Mouse (Mus musculus) heart, embryonic 15.5 days (tissue): ENCODE measurements around the gene Stkld1. TPM values are rescaled to one million over a fixed set of nuclear protein-coding genes. Genes with fewer than 3 reads are reported as not detected.
"Not testable (repeated sequence)": the region's sequence is repeated elsewhere in the genome, so short reads cannot be mapped to it uniquely, and the experiment has no call there.

ENCODE experiments used
- ATAC-seq: fragments of 200-750 bp; cut with Nextera tagmentation; replicated peaks from 2 replicates; pipeline ENCODE4 v1.8.0; 2017; ENCODE audit warnings: low read depth, moderate TSS enrichment; ENCODE audit not compliant: insufficient number of reproducible peaks, insufficient read depth, low FRiP score
- H3K27ac ChIP-seq: fragments of 300-500 bp; sonication (generic); 2 replicates; pipeline ENCODE4 v1.5.1; 2015; ENCODE audit warnings: mild to moderate bottlenecking, inconsistent platforms
- H3K27me3 ChIP-seq: fragments of 300-500 bp; sonication (generic); 2 replicates; pipeline ENCODE4 v1.6.1; 2015; ENCODE audit warnings: inconsistent platforms
- H3K36me3 ChIP-seq: fragments of 300-500 bp; sonication (generic); 2 replicates; pipeline ENCODE4 v1.6.1; 2015; ENCODE audit warnings: mild to moderate bottlenecking, inconsistent platforms
- H3K4me1 ChIP-seq: fragments of 300-500 bp; sonication (generic); replicated peaks from 2 replicates; pipeline ENCODE4 v1.6.1; 2015; ENCODE audit warnings: inconsistent platforms
- H3K4me2 ChIP-seq: fragments of 300-500 bp; sonication (generic); 2 replicates; pipeline ENCODE4 v1.6.1; 2015; ENCODE audit warnings: inconsistent platforms, mild to moderate bottlenecking, moderate library complexity
- H3K4me3 ChIP-seq: fragments of 300-500 bp; sonication (generic); 2 replicates; pipeline ENCODE4 v1.5.1; 2015; ENCODE audit warnings: mild to moderate bottlenecking, inconsistent platforms
- H3K9ac ChIP-seq: fragments of 300-500 bp; sonication (generic); 2 replicates; pipeline ENCODE4 v1.6.1; 2015; ENCODE audit warnings: mild to moderate bottlenecking, inconsistent platforms
- H3K9me3 ChIP-seq: fragments of 300-500 bp; sonication (generic); replicated peaks from 2 replicates; pipeline ENCODE4 v1.6.1; 2016; ENCODE audit warnings: inconsistent platforms
- WGBS: fragments of 180-500 bp; shearing (Covaris S2); methylation state at CpG from one replicate; pipeline ENCODE4 v1.1.7; 2015; ENCODE audit warnings: mixed read lengths; 5-methylcytosine and 5-hydroxymethylcytosine counted together
- polyA plus RNA-seq: library from polyadenylated mRNA; unstranded; fragments of >200 nt; fragmentation: Nextera tagmentation; extraction: Ambion mirVana; gene quantifications from 2 replicates; pipeline ENCODE4 v1.2.1, GENCODE M21; 2015

Gene Stkld1
- 0.10 and 0.11 TPM in 2 replicates for polyA plus RNA-seq

GRCm38 (mm10) chr2:26933304-26934055 lies at the start of gene Stkld1, which contains the start of gene Surf4:
Gene Stkld1, plus strand, starts transcription at chr2:26934047.
Gene Surf4, minus strand, starts transcription at chr2:26933928.
- Histone ChIP-seq H3K9ac (peak within 1 kb of the TSS; percentile 98), H3K9me3 (no peaks in the 10 kb centered on the region), H3K4me2 (peak within 1 kb of the TSS; percentile 69), H3K27ac (peak within 1 kb of the TSS; percentile 94), H3K4me1 (peaks cover 40% of the 10 kb centered on the region), H3K4me3 (peak within 1 kb of the TSS; percentile 97), H3K36me3 (peaks cover 11% of the 10 kb centered on the region), H3K27me3 (no peaks in the 10 kb centered on the region)
- peak; percentile 96 for ATAC-seq
- WGBS, result under 1% methylated on average over 45 of the region's 70 CpGs

GRCm38 (mm10) chr2:26885541-26885940 lies 48.3 kb upstream of the Stkld1 start:
- not testable (repeated sequence) for H3K4me3 ChIP-seq

GRCm38 (mm10) chr2:26886170-26886569 lies 47.7 kb upstream of the Stkld1 start:
- H3K4me1 ChIP-seq, H3K9me3 ChIP-seq, ATAC-seq, H3K4me3 ChIP-seq, H3K4me2 ChIP-seq, H3K27me3 ChIP-seq, H3K9ac ChIP-seq, H3K27ac ChIP-seq: not testable (repeated sequence)
- WGBS, result 86% methylated on average over 4 of the region's 4 CpGs
- H3K36me3 ChIP-seq, result peaks cover 21% of the 10 kb centered on the region

More at GRCm38 (mm10) chr2:26885541-26885940, 48.3 kb upstream of the Stkld1 start:
- not testable (repeated sequence) for H3K27ac ChIP-seq, ATAC-seq, H3K9ac ChIP-seq, H3K4me1 ChIP-seq, H3K27me3 ChIP-seq, H3K4me2 ChIP-seq, H3K9me3 ChIP-seq
- H3K36me3 ChIP-seq, result peaks cover 16% of the 10 kb centered on the region
- 94% methylated on average over 2 of the region's 2 CpGs for WGBS

DNA sequence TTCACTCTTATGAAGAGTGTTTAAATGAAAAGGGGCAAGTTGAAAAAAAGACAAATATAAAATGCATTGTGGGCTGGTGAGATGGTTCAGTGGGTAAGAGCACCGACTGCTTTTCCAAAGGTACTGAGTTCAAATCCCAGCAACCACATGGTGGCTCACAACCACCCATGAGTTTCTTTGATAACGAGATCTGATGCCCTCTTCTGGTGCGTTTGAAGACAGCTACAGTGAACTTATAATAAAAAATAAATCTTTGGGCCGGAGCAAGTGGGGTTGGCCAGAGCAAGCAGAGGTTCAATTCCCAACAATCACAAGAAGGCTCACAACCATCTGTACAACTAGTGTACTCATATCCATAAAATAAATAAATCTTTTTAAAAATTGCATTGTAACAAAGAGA lies 37.9 kb upstream of the Stkld1 start:
- H3K9ac ChIP-seq, result no peak overlapping the region
- H3K4me3 ChIP-seq, result no peak overlapping the region
- H3K4me2 ChIP-seq, result no peak overlapping the region
- H3K9me3 ChIP-seq, result no peaks in the 10 kb centered on the region
- WGBS, result 93% methylated on average over 4 of the region's 4 CpGs
- ATAC-seq, result no peak
- peaks cover 82% of the 10 kb centered on the region for H3K36me3 ChIP-seq
- no peak overlapping the region for H3K27ac ChIP-seq
- no peaks in the 10 kb centered on the region for H3K4me1 ChIP-seq
- H3K27me3 ChIP-seq, result no peaks in the 10 kb centered on the region

GRCm38 (mm10) chr2:26900731-26901130 lies 33.1 kb upstream of the Stkld1 start:
- H3K36me3 ChIP-seq, result peaks cover 43% of the 10 kb centered on the region
- H3K4me1 ChIP-seq, result peaks cover 24% of the 10 kb centered on the region
- no peak for ATAC-seq

DNA sequence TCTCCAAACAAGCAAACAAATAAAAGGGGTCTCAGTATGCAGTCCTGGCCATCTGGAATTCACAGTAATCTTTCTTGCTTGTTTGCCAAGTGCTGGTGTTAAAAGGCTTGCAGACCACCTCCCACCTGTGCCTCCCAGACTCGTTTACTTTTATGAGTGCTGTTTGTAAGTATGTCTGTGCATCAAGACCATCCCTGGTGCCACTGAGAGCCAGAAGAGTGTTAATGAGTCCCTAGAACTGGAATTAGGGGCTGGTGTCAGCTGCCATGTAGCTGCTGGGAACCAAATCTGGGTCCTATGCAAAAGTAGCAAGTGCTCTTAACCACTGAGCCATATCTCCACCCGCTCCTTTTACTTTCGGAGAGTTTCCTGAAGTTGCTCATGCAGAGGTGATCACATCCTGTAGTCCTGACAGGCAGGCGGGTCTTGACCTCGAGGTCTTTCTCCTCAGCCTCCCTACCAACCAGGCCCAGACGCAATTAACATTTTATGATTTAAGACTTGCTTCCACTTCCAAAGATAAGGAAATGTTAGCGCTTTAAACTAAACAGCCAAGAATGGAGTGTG lies 31.9 kb upstream of the Stkld1 start:
- no peak for ATAC-seq
- peaks cover 42% of the 10 kb centered on the region for H3K36me3 ChIP-seq
- peaks cover 24% of the 10 kb centered on the region for H3K4me1 ChIP-seq
- H3K9me3 ChIP-seq, result no peaks in the 10 kb centered on the region
- H3K4me2 ChIP-seq, result peak overlapping the region; percentile 81
- H3K9ac ChIP-seq, result peak overlapping the region; percentile 85
- WGBS, result 7% methylated on average over 7 of the region's 7 CpGs
- H3K4me3 ChIP-seq, result peak overlapping the region; percentile 90
- H3K27ac ChIP-seq, result peak overlapping the region; percentile 90
- no peaks in the 10 kb centered on the region for H3K27me3 ChIP-seq

More at GRCm38 (mm10) chr2:26900731-26901130, 33.1 kb upstream of the Stkld1 start:
- 42% methylated on average over 1 of the region's 1 CpGs for WGBS
- H3K9ac ChIP-seq, result no peak overlapping the region
- no peak overlapping the region for H3K4me3 ChIP-seq
- no peaks in the 10 kb centered on the region for H3K27me3 ChIP-seq
- no peaks in the 10 kb centered on the region for H3K9me3 ChIP-seq
- H3K27ac ChIP-seq, result no peak overlapping the region
- no peak overlapping the region for H3K4me2 ChIP-seq

- Histone ChIP-seq H3K9ac (peak within 1 kb of the TSS; percentile 85), H3K4me3 (peak within 1 kb of the TSS; percentile 90), H3K36me3 (peaks cover 42% of the 10 kb centered on the region), H3K9me3 (no peaks in the 10 kb centered on the region), H3K27ac (peak within 1 kb of the TSS; percentile 90), H3K27me3 (no peaks in the 10 kb centered on the region), H3K4me2 (peak within 1 kb of the TSS; percentile 81), H3K4me1 (peaks cover 24% of the 10 kb centered on the region)
- peak; percentile 93 for ATAC-seq
- under 1% methylated on average over 41 of the region's 41 CpGs for WGBS
These were observed 31.2 kb upstream of the Stkld1 start, which contains the start of gene Surf6 for GRCm38 (mm10) chr2:26902467-26903220. Gene Surf6, minus strand, starts transcription at chr2:26902879.

DNA sequence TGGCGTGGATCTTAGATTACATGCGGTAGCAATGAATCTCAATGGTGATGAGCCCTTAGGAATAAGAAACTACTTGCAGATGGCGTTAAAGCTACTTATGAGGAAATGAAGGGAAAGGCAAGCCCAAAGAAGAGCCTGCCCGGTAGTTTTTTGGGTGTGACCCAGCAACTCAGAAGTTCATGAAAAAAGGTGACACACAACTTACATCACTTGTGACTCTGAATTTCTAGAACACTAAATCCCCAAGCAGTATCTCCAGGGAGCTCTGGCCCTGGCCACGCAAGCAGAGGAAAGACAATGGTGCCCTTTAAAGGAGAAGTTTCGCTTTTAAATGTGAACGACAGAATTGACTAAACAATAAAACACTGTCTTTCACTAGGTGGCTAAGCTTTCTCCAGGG lies 30.5 kb upstream of the Stkld1 start:
- peaks cover 26% of the 10 kb centered on the region for H3K4me1 ChIP-seq
- peaks cover 39% of the 10 kb centered on the region for H3K36me3 ChIP-seq
- ATAC-seq, result no peak
- WGBS, result 10% methylated on average over 7 of the region's 7 CpGs
- H3K27me3 ChIP-seq, result no peaks in the 10 kb centered on the region
- H3K9me3 ChIP-seq, result no peaks in the 10 kb centered on the region
- peak overlapping the region; percentile 90 for H3K27ac ChIP-seq
- peak overlapping the region; percentile 81 for H3K4me2 ChIP-seq
- H3K9ac ChIP-seq, result peak overlapping the region; percentile 85
- H3K4me3 ChIP-seq, result peak overlapping the region; percentile 90

DNA sequence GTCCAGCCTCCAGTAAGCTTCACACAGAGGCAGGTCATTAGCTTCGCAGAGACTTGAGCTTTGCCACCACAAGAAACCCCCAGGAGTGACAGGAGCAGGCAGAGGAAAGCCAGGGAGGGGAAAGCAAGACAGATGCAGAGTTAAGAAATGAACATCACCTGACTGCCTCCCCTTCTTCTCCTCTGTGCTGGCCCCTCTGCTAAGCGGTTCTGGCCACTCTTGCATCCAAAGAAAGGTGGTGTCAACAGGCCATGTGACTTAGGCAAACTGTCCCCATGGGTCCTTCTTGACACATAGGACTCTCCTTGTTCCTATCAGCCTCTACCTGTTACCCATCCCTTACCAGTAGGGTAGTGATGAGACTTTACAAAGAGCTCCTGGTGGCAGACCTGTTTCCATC lies 27.9 kb upstream of the Stkld1 start:
- ATAC-seq, result no peak
- Histone ChIP-seq H3K4me3 (no peak overlapping the region), H3K9me3 (no peaks in the 10 kb centered on the region), H3K27ac (no peak overlapping the region), H3K4me2 (no peak overlapping the region), H3K36me3 (peaks cover 23% of the 10 kb centered on the region), H3K27me3 (no peaks in the 10 kb centered on the region), H3K9ac (no peak overlapping the region), H3K4me1 (peaks cover 41% of the 10 kb centered on the region)
- 81% methylated on average over 2 of the region's 2 CpGs for WGBS

- H3K4me1 ChIP-seq, result peaks cover 38% of the 10 kb centered on the region
- no peak overlapping the region for H3K4me3 ChIP-seq
- H3K9me3 ChIP-seq, result no peaks in the 10 kb centered on the region
- no peaks in the 10 kb centered on the region for H3K27me3 ChIP-seq
- no peak overlapping the region for H3K4me2 ChIP-seq
- H3K27ac ChIP-seq, result no peak overlapping the region
- 91% methylated on average over 3 of the region's 3 CpGs for WGBS
- ATAC-seq, result no peak
- peaks cover 23% of the 10 kb centered on the region for H3K36me3 ChIP-seq
- H3K9ac ChIP-seq, result no peak overlapping the region
These were observed 27.4 kb upstream of the Stkld1 start for GRCm38 (mm10) chr2:26906431-26906830.

DNA sequence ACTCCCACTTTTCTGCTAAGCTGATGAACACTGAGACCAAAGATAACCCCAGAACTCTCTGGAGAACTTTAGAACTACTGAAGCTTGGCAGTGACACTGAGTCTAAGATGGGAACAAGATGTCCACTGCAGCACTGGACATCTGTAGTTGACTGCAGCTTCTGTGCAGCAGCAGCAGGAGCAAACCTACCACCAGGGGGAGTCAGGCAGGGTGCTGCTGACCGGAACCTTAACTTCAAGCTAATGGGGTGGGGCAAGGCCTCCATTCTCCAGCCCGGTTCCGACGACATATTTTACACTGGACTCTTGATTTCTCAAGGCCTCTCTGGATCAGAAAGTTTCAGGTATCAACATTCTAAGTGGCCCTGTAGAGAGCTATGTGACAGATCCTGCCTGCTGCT lies 26.7 kb upstream of the Stkld1 start:
- WGBS, result 61% methylated on average over 4 of the region's 4 CpGs
- Histone ChIP-seq H3K4me2 (no peak overlapping the region), H3K9ac (no peak overlapping the region), H3K27ac (no peak overlapping the region), H3K4me1 (peaks cover 38% of the 10 kb centered on the region), H3K27me3 (no peaks in the 10 kb centered on the region), H3K4me3 (no peak overlapping the region), H3K36me3 (peaks cover 30% of the 10 kb centered on the region), H3K9me3 (no peaks in the 10 kb centered on the region)
- ATAC-seq, result no peak
